Mouse (Mus musculus) midbrain, embryonic 10.5 days (tissue): ENCODE data around the gene Zfyve1. TPM values are rescaled to one million over a fixed set of nuclear protein-coding genes. Genes with fewer than 3 reads are reported as not detected.
"Not testable (repeated sequence)": the region's sequence is repeated elsewhere in the genome, so short reads cannot be mapped to it uniquely, and the experiment has no call there.

Experiments
- DNase-seq: peaks from one replicate; pipeline ENCODE4 v3.0.0-alpha.2; 2017; ENCODE audit warnings: low spot score
- H3K27ac ChIP-seq: fragments of 300-500 bp; sonication (generic); replicated peaks from 2 replicates; pipeline ENCODE4 v1.5.1; 2016; ENCODE audit warnings: mild to moderate bottlenecking
- H3K27me3 ChIP-seq: fragments of 300-500 bp; sonication (generic); 2 replicates; pipeline ENCODE4 v1.6.1; 2016; ENCODE audit warnings: low read depth, mild to moderate bottlenecking; ENCODE audit not compliant: poor library complexity, severe bottlenecking
- H3K36me3 ChIP-seq: fragments of 300-500 bp; sonication (generic); 2 replicates; pipeline ENCODE4 v1.6.1; 2016; ENCODE audit warnings: mild to moderate bottlenecking, moderate library complexity
- H3K4me1 ChIP-seq: fragments of 300-500 bp; sonication (generic); 2 replicates; pipeline ENCODE4 v1.6.1; 2016
- H3K4me3 ChIP-seq: fragments of 300-500 bp; sonication (generic); 2 replicates; pipeline ENCODE4 v1.5.1; 2016; ENCODE audit warnings: mild to moderate bottlenecking, moderate library complexity
- H3K9me3 ChIP-seq: fragments of 300-500 bp; sonication (generic); replicated peaks from 2 replicates; pipeline ENCODE4 v1.6.1; 2016; ENCODE audit warnings: mild to moderate bottlenecking
- WGBS: fragments of 180-500 bp; shearing (Covaris S2); methylation state at CpG from one replicate; pipeline ENCODE4 v1.1.7; 2016; 5-methylcytosine and 5-hydroxymethylcytosine counted together
- polyA plus RNA-seq: library from polyadenylated mRNA; unstranded; fragments of >200 nt; fragmentation: Nextera tagmentation; extraction: Ambion mirVana; gene quantifications from 2 replicates; pipeline ENCODE4 v1.2.1, GENCODE M21; 2016

The Zfyve1 gene
- polyA plus RNA-seq, 1 experiment from 2014 or later, result 21.1 TPM

GRCm38 (mm10) chr12:83606411-83606810, 9.4 kb upstream of the Zfyve1 start:
- H3K36me3 ChIP-seq, H3K9me3 ChIP-seq, H3K27ac ChIP-seq, H3K27me3 ChIP-seq, DNase-seq, H3K4me1 ChIP-seq, H3K4me3 ChIP-seq: not testable (repeated sequence)
- WGBS, result 86% methylated on average over 2 of the region's 2 CpGs

- WGBS, result 90% methylated on average over 5 of the region's 5 CpGs
- H3K27me3 ChIP-seq, result no peaks in the 10 kb centered on the region
Measured at GRCm38 (mm10) chr12:83602285-83602684, 5.3 kb upstream of the Zfyve1 start.

GRCm38 (mm10) chr12:83597881-83598280, 859 bp upstream of the Zfyve1 start:
- Histone ChIP-seq H3K27ac (no peak overlapping the region), H3K4me3 (no peak overlapping the region), H3K4me1 (peaks cover 15% of the 10 kb centered on the region), H3K9me3 (no peaks in the 10 kb centered on the region), H3K36me3 (peaks cover 21% of the 10 kb centered on the region), H3K27me3 (no peaks in the 10 kb centered on the region)
- no peak for DNase-seq
- WGBS, result 90% methylated on average over 2 of the region's 2 CpGs

More at GRCm38 (mm10) chr12:83602285-83602684, 5.3 kb upstream of the Zfyve1 start:
- DNase-seq, result no peak
- Histone ChIP-seq H3K9me3 (0 out of 2 replicates have a peak, but pooled peaks cover 1% of the 10 kb centered on the region), H3K4me3 (no peak overlapping the region), H3K27ac (no peak overlapping the region), H3K4me1 (no peaks in the 10 kb centered on the region), H3K36me3 (no peaks in the 10 kb centered on the region)

GRCm38 (mm10) chr12:83596191-83596954, 649 bp downstream of the Zfyve1 start:
- H3K4me1 ChIP-seq, result peaks cover 15% of the 10 kb centered on the region
- H3K27ac ChIP-seq, result peak overlapping the region; percentile 97
- H3K9me3 ChIP-seq, result no peaks in the 10 kb centered on the region
- no peaks in the 10 kb centered on the region for H3K27me3 ChIP-seq
- peak overlapping the region; percentile 97 for H3K4me3 ChIP-seq
- H3K36me3 ChIP-seq, result peaks cover 36% of the 10 kb centered on the region
- WGBS, result 8% methylated on average over 20 of the region's 20 CpGs
- DNase-seq, result no peak

GRCm38 (mm10) chr12:83594454-83595040, 2.5 kb downstream of the Zfyve1 start:
- WGBS, result 90% methylated on average over 9 of the region's 9 CpGs
- H3K36me3 ChIP-seq, result peaks cover 54% of the 10 kb centered on the region

GRCm38 (mm10) chr12:83591754-83592501, 5.1 kb downstream of the Zfyve1 start:
- Histone ChIP-seq H3K36me3 (peaks cover 80% of the 10 kb centered on the region), H3K9me3 (no peaks in the 10 kb centered on the region), H3K4me3 (no peak overlapping the region), H3K27me3 (no peaks in the 10 kb centered on the region), H3K27ac (no peak overlapping the region), H3K4me1 (peaks cover 15% of the 10 kb centered on the region)
- 92% methylated on average over 8 of the region's 8 CpGs for WGBS
- DNase-seq, result no peak

More at GRCm38 (mm10) chr12:83594454-83595040, 2.5 kb downstream of the Zfyve1 start:
- H3K27me3 ChIP-seq, result no peaks in the 10 kb centered on the region
- H3K9me3 ChIP-seq, result no peaks in the 10 kb centered on the region
- no peak overlapping the region for H3K4me3 ChIP-seq
- no peak overlapping the region for H3K27ac ChIP-seq
- peaks cover 15% of the 10 kb centered on the region for H3K4me1 ChIP-seq
- no peak for DNase-seq

- WGBS, result 95% methylated on average over 5 of the region's 5 CpGs
- H3K9me3 ChIP-seq, result no peaks in the 10 kb centered on the region
- H3K4me3 ChIP-seq, result no peak overlapping the region
- H3K36me3 ChIP-seq, result peaks cover 79% of the 10 kb centered on the region
- no peaks in the 10 kb centered on the region for H3K27me3 ChIP-seq
- peaks cover 6% of the 10 kb centered on the region; the same call in 1 of the 2 replicates for H3K4me1 ChIP-seq
- DNase-seq, result no peak
- no peak overlapping the region for H3K27ac ChIP-seq
Measured at GRCm38 (mm10) chr12:83586628-83587027, 10.4 kb downstream of the Zfyve1 start.

- Histone ChIP-seq H3K36me3 (peaks cover 58% of the 10 kb centered on the region), H3K27me3 (no peaks in the 10 kb centered on the region), H3K27ac (no peak overlapping the region), H3K9me3 (no peaks in the 10 kb centered on the region), H3K4me1 (peaks cover 15% of the 10 kb centered on the region; the same call in 1 of the 2 replicates), H3K4me3 (no peak overlapping the region)
- DNase-seq, result no peak
- WGBS, result 86% methylated on average over 4 of the region's 4 CpGs
Measured at GRCm38 (mm10) chr12:83582747-83583146, 14.3 kb downstream of the Zfyve1 start.

GRCm38 (mm10) chr12:83582106-83582505, 14.9 kb downstream of the Zfyve1 start:
- Histone ChIP-seq H3K4me3 (no peak overlapping the region), H3K4me1 (peaks cover 15% of the 10 kb centered on the region; the same call in 1 of the 2 replicates), H3K27me3 (no peaks in the 10 kb centered on the region), H3K36me3 (peaks cover 58% of the 10 kb centered on the region), H3K9me3 (no peaks in the 10 kb centered on the region), H3K27ac (no peak overlapping the region)
- DNase-seq, result no peak
- WGBS, result 73% methylated on average over 4 of the region's 4 CpGs

- Histone ChIP-seq H3K27me3 (no peaks in the 10 kb centered on the region), H3K9me3 (no peaks in the 10 kb centered on the region), H3K36me3 (peaks cover 61% of the 10 kb centered on the region), H3K4me3 (no peak overlapping the region), H3K27ac (no peak overlapping the region), H3K4me1 (peaks cover 15% of the 10 kb centered on the region; the same call in 1 of the 2 replicates)
- DNase-seq, result no peak
- 96% methylated on average over 3 of the region's 3 CpGs for WGBS
Measured at GRCm38 (mm10) chr12:83580283-83580682, 16.7 kb downstream of the Zfyve1 start.

GRCm38 (mm10) chr12:83578896-83579569, 18.0 kb downstream of the Zfyve1 start:
- H3K4me1 ChIP-seq, result peaks cover 15% of the 10 kb centered on the region; the same call in 1 of the 2 replicates
- no peak overlapping the region for H3K27ac ChIP-seq
- H3K4me3 ChIP-seq, result no peak overlapping the region
- WGBS, result 60% methylated on average over 3 of the region's 3 CpGs
- no peak for DNase-seq
- H3K27me3 ChIP-seq, result no peaks in the 10 kb centered on the region
- no peaks in the 10 kb centered on the region for H3K9me3 ChIP-seq
- H3K36me3 ChIP-seq, result peaks cover 66% of the 10 kb centered on the region

- Histone ChIP-seq H3K27ac (no peak overlapping the region), H3K4me3 (no peak overlapping the region), H3K36me3 (peaks cover 67% of the 10 kb centered on the region), H3K4me1 (peaks cover 15% of the 10 kb centered on the region; the same call in 1 of the 2 replicates), H3K27me3 (no peaks in the 10 kb centered on the region), H3K9me3 (no peaks in the 10 kb centered on the region)
- WGBS, result 81% methylated on average over 2 of the region's 2 CpGs
- no peak for DNase-seq
Measured at GRCm38 (mm10) chr12:83578356-83578755, 18.7 kb downstream of the Zfyve1 start.
